Mouse (Mus musculus): ENCODE measurements around the gene Xirp1. TPM values are rescaled to one million over a fixed set of nuclear protein-coding genes. Genes with fewer than 3 reads are reported as not detected.

Gene Xirp1
- polyA plus RNA-seq, 1 experiment from 2014 or later: 0.14 TPM

DNA sequence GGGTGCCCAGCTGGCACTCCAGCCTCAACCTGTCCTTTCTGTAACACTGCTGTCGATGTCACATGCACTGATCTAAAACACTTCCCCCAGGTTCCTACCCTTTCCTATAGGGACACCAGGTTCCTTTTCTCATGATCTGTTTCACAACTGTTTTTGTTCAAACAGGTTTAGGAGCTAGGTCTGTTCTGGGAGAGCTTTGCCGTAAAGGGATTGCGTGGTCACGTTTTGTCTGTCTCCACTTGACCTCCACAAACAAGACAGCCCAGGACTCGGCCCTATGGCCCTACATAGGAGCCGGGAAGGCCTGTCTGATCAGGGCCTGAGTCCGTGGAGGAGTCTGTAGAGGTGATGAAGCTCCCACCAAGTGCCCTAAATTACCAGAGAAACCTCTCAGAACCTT lies 53.6 kb downstream of the Xirp1 start:
- no peak overlapping the region for H3K4me2 ChIP-seq (replicated peaks; ENCODE audit: low read depth)
- no peak for TF ChIP-seq CTCF (IDR thresholded peaks at IDR 0.05; ENCODE audit: low read depth)
- no peaks in the 10 kb centered on the region for H3K27me3 ChIP-seq (replicated peaks; ENCODE audit: control insufficient read depth, insufficient read depth, low read length)
- H3K36me3 ChIP-seq (ENCODE audit: control insufficient read depth, insufficient read depth): peaks cover 30% of the 10 kb centered on the region
- H3K4me3 ChIP-seq (ENCODE audit: low read depth, low read length): no peak overlapping the region
- WGBS: 83% methylated on average over 7 of the region's 7 CpGs
- no peaks in the 10 kb centered on the region for H3K4me1 ChIP-seq (replicated peaks; ENCODE audit: control insufficient read depth, insufficient read depth, low read length)
- no peak for ATAC-seq
- no peaks in the 10 kb centered on the region for H3K9me3 ChIP-seq (ENCODE audit: control insufficient read depth)
- no peak overlapping the region for H3K9ac ChIP-seq (ENCODE audit: low read depth, low read length)
- no peak overlapping the region for H3K27ac ChIP-seq (ENCODE audit: low read depth, low read length)

DNA sequence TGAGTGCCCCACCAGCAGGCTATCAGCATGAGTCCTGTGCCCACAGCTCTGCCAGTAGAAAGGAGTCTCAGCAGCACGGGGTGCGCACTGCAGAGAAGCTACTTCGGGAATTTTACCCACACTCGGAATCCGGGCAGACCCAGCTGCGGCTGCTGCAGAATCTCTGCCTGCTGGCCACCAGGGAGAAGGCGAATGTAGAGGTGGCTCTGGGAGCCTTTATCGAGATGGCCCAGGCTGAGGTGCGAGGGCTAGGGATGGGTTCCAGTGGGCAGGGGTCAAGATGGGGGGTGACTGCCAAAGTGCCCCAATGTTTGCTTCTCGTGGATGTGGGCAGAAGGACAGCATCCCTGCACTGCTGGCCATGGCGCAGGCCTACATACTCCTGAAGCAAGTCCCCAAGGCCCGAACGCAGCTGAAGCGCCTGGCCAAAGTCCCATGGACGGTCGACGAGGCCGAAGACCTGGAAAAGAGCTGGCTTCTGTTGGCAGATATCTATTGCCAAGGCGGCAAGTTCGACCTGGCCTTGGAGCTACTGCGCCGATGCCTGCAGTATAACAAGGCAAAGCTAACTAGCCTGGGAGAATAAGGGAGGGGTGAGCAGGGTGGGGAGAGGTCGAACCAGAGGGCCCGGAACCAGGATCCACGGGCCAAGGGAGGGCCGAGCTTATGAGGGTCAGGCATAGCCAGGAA lies 57.0 kb downstream of the Xirp1 start:
- no peak overlapping the region for H3K27ac ChIP-seq (ENCODE audit: low read depth, low read length)
- no peaks in the 10 kb centered on the region; the same call in 1 of the 2 replicates for H3K4me1 ChIP-seq (replicated peaks; ENCODE audit: control insufficient read depth, insufficient read depth, low read length)
- no peak overlapping the region for H3K4me2 ChIP-seq (replicated peaks; ENCODE audit: low read depth)
- 87% methylated on average over 26 of the region's 26 CpGs for WGBS
- H3K36me3 ChIP-seq (ENCODE audit: control insufficient read depth, insufficient read depth): no peaks in the 10 kb centered on the region
- ATAC-seq: no peak
- H3K9me3 ChIP-seq (ENCODE audit: control insufficient read depth): no peaks in the 10 kb centered on the region
- H3K27me3 ChIP-seq (replicated peaks; ENCODE audit: control insufficient read depth, insufficient read depth, low read length): no peaks in the 10 kb centered on the region
- no peak overlapping the region for H3K4me3 ChIP-seq (ENCODE audit: low read depth, low read length)
- TF ChIP-seq CTCF (IDR thresholded peaks at IDR 0.05; ENCODE audit: low read depth): no peak
- H3K9ac ChIP-seq (ENCODE audit: low read depth, low read length): no peak overlapping the region

DNA sequence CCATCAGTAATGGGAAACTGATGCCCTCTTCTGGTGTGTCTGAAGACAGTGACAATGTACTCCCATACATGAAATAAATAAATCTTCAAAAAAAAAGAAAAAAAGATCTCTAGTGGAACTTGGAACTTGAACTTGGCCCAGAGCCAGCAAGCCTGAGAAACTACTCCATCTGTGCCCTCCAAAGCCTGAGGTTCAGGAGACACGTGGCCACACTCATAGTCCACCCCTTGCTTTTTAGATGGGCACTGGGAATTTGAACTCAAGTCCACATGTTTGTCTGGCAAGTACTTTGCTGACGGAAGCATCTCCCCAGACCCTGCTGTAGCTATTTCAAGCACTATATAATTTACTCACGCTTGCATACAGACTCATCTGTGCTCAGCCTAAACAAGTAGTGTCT lies 58.2 kb downstream of the Xirp1 start:
- no peak for ATAC-seq
- H3K4me3 ChIP-seq (ENCODE audit: low read depth, low read length): no peak overlapping the region
- no peaks in the 10 kb centered on the region for H3K27me3 ChIP-seq (replicated peaks; ENCODE audit: control insufficient read depth, insufficient read depth, low read length)
- TF ChIP-seq CTCF (IDR thresholded peaks at IDR 0.05; ENCODE audit: low read depth): no peak
- H3K27ac ChIP-seq (ENCODE audit: low read depth, low read length): no peak overlapping the region
- no peak overlapping the region for H3K4me2 ChIP-seq (replicated peaks; ENCODE audit: low read depth)
- H3K9ac ChIP-seq (ENCODE audit: low read depth, low read length): no peak overlapping the region
- H3K4me1 ChIP-seq (replicated peaks; ENCODE audit: control insufficient read depth, insufficient read depth, low read length): no peaks in the 10 kb centered on the region; the same call in 1 of the 2 replicates
- WGBS: 61% methylated on average over 3 of the region's 3 CpGs
- no peaks in the 10 kb centered on the region for H3K36me3 ChIP-seq (ENCODE audit: control insufficient read depth, insufficient read depth)
- H3K9me3 ChIP-seq (ENCODE audit: control insufficient read depth): no peaks in the 10 kb centered on the region

DNA sequence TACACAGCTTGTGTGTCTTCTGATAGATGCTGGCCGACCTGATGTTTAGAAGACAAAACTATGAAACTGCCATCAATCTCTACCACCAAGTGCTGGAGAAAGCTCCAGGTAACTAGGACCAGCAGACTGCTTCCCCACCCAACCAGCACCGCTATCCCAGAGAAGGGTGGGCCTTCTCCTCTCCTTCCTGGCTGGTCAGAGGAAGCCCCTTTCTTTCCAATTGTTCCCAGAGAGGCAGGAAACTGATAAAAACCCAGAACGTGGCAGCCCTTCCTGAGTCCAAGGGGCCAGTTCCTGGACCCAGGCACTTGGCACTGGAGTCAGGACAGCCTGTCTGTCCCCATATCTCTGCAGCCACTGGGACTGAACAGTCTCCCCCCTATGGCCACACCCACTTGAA lies 59.2 kb downstream of the Xirp1 start:
- no peak for ATAC-seq
- 66% methylated on average over 3 of the region's 3 CpGs for WGBS
- no peak overlapping the region for H3K27ac ChIP-seq (ENCODE audit: low read depth, low read length)

More for the DNA sequence above, 59.2 kb downstream of the Xirp1 start:
- H3K4me2 ChIP-seq (replicated peaks; ENCODE audit: low read depth): no peak overlapping the region
- no peaks in the 10 kb centered on the region; the same call in 1 of the 2 replicates for H3K4me1 ChIP-seq (replicated peaks; ENCODE audit: control insufficient read depth, insufficient read depth, low read length)
- no peaks in the 10 kb centered on the region for H3K36me3 ChIP-seq (ENCODE audit: control insufficient read depth, insufficient read depth)
- H3K9me3 ChIP-seq (ENCODE audit: control insufficient read depth): no peaks in the 10 kb centered on the region
- TF ChIP-seq CTCF (IDR thresholded peaks at IDR 0.05; ENCODE audit: low read depth): no peak
- H3K9ac ChIP-seq (ENCODE audit: low read depth, low read length): no peak overlapping the region
- H3K27me3 ChIP-seq (replicated peaks; ENCODE audit: control insufficient read depth, insufficient read depth, low read length): no peaks in the 10 kb centered on the region
- H3K4me3 ChIP-seq (ENCODE audit: low read depth, low read length): no peak overlapping the region

Other genes starting within 250 kb of the Xirp1 start
- gene Scn11a, start 198.1 kb downstream of the Xirp1 start, polyA plus RNA-seq (2015; fragmentation: Nextera tagmentation; extraction: Ambion mirVana): 0.20 and 0.25 TPM in 2 replicates
- 14.3 and 16.5 TPM in 2 replicates for gene Wdr48, start 128.7 kb downstream of the Xirp1 start, polyA plus RNA-seq (2015; fragmentation: Nextera tagmentation; extraction: Ambion mirVana)
- 14.4 and 16.4 TPM in 2 replicates for gene Gorasp1, start 86.0 kb downstream of the Xirp1 start, polyA plus RNA-seq (2015; fragmentation: Nextera tagmentation; extraction: Ambion mirVana)
- gene Ttc21a, start 86.0 kb downstream of the Xirp1 start, polyA plus RNA-seq (2015; fragmentation: Nextera tagmentation; extraction: Ambion mirVana): not detected in 2 replicates
- 3.8 and 4.2 TPM in 2 replicates for gene Csrnp1, start 38.9 kb downstream of the Xirp1 start, polyA plus RNA-seq (2015; fragmentation: Nextera tagmentation; extraction: Ambion mirVana)
- gene Cx3cr1, start 46.3 kb upstream of the Xirp1 start, polyA plus RNA-seq (2015; fragmentation: Nextera tagmentation; extraction: Ambion mirVana): 5.4 and 6.5 TPM in 2 replicates
- gene Ccr8, start 68.5 kb upstream of the Xirp1 start, polyA plus RNA-seq (2015; fragmentation: Nextera tagmentation; extraction: Ambion mirVana): 0.25 and 0.42 TPM in 2 replicates
- 15.8 and 16.1 TPM in 2 replicates for gene Slc25a38, start 86.8 kb upstream of the Xirp1 start, polyA plus RNA-seq (2015; fragmentation: Nextera tagmentation; extraction: Ambion mirVana)
- gene Rpsa, start 104.1 kb upstream of the Xirp1 start, polyA plus RNA-seq (2015; fragmentation: Nextera tagmentation; extraction: Ambion mirVana): 654 and 675 TPM in 2 replicates
- gene Mobp, start 126.1 kb upstream of the Xirp1 start, polyA plus RNA-seq (2015; fragmentation: Nextera tagmentation; extraction: Ambion mirVana): 0.05 TPM in 1 of 2 replicates, not detected in the other

All from intestine, postnatal 0 days (tissue).